Mouse (Mus musculus) testis, adult 2 months (tissue): ENCODE measurements around the gene Wdr35.

Experiments used
- CTCF ChIP-seq: fragments of 200-500 bp; IDR thresholded peaks from 2 replicates; pipeline ENCODE4 v1.5.1; 2012; ENCODE audit warnings: low read depth, mild to moderate bottlenecking, inconsistent platforms, low read length, moderate library complexity; ENCODE audit not compliant: control insufficient read depth, insufficient read depth, insufficient replicate concordance
- POLR2A ChIP-seq: fragments of 200-500 bp; IDR thresholded peaks from 2 replicates; pipeline ENCODE4 v1.6.1; 2012; ENCODE audit warnings: low read depth, mild to moderate bottlenecking, inconsistent platforms, low read length, moderate library complexity; ENCODE audit not compliant: control insufficient read depth

DNA sequence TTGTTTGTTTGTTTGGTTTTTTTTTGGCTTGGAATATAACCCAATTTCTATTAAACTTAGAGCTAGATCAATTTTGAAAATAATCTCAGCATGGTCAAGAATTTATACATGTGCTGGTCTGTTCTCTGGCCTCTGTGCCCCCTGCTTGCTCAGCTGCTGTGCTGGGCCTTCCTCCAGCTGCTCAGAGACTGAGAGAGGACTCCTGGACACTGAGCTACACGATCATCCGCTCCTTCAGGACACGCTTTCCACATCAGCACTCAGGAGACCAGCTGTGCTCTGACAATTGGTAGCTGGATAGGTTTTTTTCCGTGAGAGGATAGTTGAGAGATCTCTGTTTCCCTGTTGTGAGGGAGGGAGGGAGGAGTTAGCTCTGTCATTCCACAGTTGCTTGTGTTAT, 36.6 kb downstream of the Wdr35 start:
- TF ChIP-seq POLR2A (no peak), CTCF (no peak)
